Mouse (Mus musculus) midbrain, embryonic 10.5 days (tissue): ENCODE measurements at regions not wholly inside any gene's neighbourhood (a gene's known extent, or its start where the extent isn't known, plus 50 kb on each side); places are given as distances from the start of the nearest gene placed in this dataset.

ENCODE experiments used
- DNase-seq: peaks from one replicate; pipeline ENCODE4 v3.0.0-alpha.2; 2017; ENCODE audit warnings: low spot score
- H3K27ac ChIP-seq: fragments of 300-500 bp; sonication (generic); replicated peaks from 2 replicates; pipeline ENCODE4 v1.5.1; 2016; ENCODE audit warnings: mild to moderate bottlenecking
- H3K27me3 ChIP-seq: fragments of 300-500 bp; sonication (generic); 2 replicates; pipeline ENCODE4 v1.6.1; 2016; ENCODE audit warnings: low read depth, mild to moderate bottlenecking; ENCODE audit not compliant: poor library complexity, severe bottlenecking
- H3K36me3 ChIP-seq: fragments of 300-500 bp; sonication (generic); 2 replicates; pipeline ENCODE4 v1.6.1; 2016; ENCODE audit warnings: mild to moderate bottlenecking, moderate library complexity
- H3K4me1 ChIP-seq: fragments of 300-500 bp; sonication (generic); 2 replicates; pipeline ENCODE4 v1.6.1; 2016
- H3K4me3 ChIP-seq: fragments of 300-500 bp; sonication (generic); 2 replicates; pipeline ENCODE4 v1.5.1; 2016; ENCODE audit warnings: mild to moderate bottlenecking, moderate library complexity
- H3K9me3 ChIP-seq: fragments of 300-500 bp; sonication (generic); replicated peaks from 2 replicates; pipeline ENCODE4 v1.6.1; 2016; ENCODE audit warnings: mild to moderate bottlenecking
- WGBS: fragments of 180-500 bp; shearing (Covaris S2); methylation state at CpG from one replicate; pipeline ENCODE4 v1.1.7; 2016; 5-methylcytosine and 5-hydroxymethylcytosine counted together

DNA sequence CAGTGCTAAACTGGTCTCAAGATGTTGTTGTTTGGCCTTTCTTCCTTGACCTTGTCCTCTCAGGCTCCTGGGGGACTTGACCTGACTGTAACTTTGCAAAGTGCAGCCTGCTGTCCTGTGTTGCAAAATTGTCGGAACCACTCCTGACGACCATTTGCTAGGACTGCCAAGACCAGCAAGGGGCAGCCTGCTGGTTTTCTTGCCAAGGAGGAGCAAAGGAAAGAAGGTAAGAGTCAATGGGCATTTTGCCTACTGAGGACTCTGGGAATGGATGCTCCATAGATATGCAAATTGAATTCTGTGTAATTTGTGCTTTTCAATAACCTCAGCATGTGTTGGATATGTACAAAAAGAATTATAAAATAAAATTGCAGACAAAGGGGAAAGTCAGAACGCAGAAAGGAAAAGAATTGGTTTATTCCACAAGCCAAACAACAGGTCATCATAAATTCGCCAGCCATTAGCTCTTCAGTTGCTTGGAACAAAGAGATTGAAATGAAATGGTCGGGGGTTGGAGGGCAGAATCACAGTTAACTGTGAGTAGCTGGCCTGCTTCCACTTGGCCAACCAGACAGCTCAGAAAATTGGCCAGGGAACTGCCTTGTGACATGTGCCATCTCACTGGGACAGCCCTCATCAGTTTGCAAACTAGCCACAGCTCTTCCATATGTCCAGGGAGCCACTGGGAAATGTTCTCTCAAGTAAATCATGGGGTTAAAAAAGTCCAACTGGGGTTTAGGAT is 256.5 kb upstream of the Gm10192 start:
- H3K9me3 ChIP-seq: no peaks in the 10 kb centered on the region
- H3K27ac ChIP-seq: no peak overlapping the region
- no peaks in the 10 kb centered on the region for H3K4me1 ChIP-seq
- 84% methylated on average over 5 of the region's 5 CpGs for WGBS
- no peak for DNase-seq
- no peak overlapping the region for H3K4me3 ChIP-seq
- no peaks in the 10 kb centered on the region for H3K36me3 ChIP-seq
- no peaks in the 10 kb centered on the region for H3K27me3 ChIP-seq

DNA sequence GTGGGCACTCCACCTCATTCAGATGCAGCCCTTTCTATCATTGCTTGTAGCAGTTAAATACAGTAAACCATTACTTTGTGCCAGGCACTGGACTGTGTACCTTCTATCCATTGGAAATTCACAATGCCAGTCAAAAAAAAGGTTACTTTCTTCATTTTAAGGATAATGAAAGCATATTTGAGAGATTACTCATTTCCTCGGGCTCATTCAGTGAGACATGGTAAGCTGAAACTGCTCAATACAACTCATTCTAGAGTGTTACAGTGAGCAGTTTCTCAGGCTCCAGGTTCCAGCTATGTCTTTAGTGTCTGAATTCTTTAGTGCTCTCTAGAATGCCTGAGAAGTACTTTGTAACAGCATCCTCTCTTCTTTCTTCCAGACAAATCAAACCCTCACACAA is 249.7 kb upstream of the Gm10192 start:
- Histone ChIP-seq H3K27ac (no peak overlapping the region), H3K27me3 (no peaks in the 10 kb centered on the region), H3K4me3 (no peak overlapping the region), H3K4me1 (peaks cover 6% of the 10 kb centered on the region; the same call in 1 of the 2 replicates), H3K9me3 (no peaks in the 10 kb centered on the region), H3K36me3 (no peaks in the 10 kb centered on the region)
- DNase-seq: no peak
- 78% methylated on average over 1 of the region's 1 CpGs for WGBS

DNA sequence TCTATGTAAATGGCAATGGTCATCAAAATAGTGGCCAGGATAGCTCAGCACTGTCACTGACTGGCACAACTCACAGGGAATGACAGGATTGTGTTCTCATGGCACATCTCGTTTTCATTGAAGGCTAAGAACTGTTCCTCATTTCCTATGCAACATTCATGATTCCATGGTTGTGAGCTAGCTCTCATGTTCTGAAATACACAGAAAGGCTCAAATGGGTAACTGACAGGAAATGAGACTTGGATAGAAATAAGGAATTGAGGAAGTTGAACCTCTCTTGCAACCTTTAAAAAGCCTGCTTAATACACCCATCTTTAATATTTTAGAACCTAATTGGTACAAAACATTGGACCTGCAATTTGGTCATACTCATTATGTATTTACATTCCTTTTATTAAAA is 249.1 kb upstream of the Gm10192 start:
- Histone ChIP-seq H3K4me3 (no peak overlapping the region), H3K4me1 (peaks cover 6% of the 10 kb centered on the region; the same call in 1 of the 2 replicates)

DNA sequence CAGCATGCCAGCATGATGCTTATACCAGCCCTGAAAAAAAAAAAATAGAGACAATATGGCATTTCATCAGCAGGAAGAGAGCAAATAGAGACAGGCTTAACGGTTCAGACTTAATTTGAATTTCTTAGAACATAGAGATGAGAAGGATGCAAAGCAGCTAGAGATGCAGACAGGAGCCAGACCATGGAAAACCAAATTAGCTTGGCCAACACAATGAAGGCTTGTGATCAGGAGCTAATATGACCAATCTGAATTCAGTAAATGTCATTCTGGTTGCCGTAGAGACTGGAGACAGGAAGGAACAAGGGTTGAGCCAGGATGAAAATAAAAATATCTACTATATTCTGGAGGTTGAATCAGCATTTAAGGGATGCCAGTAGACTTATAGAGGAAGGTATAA is 248.3 kb upstream of the Gm10192 start:
- Histone ChIP-seq H3K27me3 (no peaks in the 10 kb centered on the region), H3K4me3 (no peak overlapping the region), H3K4me1 (peaks cover 6% of the 10 kb centered on the region; the same call in 1 of the 2 replicates), H3K9me3 (no peaks in the 10 kb centered on the region), H3K27ac (no peak overlapping the region), H3K36me3 (no peaks in the 10 kb centered on the region)
- no peak for DNase-seq
- WGBS: 70% methylated on average over 2 of the region's 2 CpGs

More for the DNA sequence above, 249.1 kb upstream of the Gm10192 start:
- H3K9me3 ChIP-seq: no peaks in the 10 kb centered on the region
- no peaks in the 10 kb centered on the region for H3K27me3 ChIP-seq
- 89% methylated on average over 1 of the region's 1 CpGs for WGBS
- H3K36me3 ChIP-seq: no peaks in the 10 kb centered on the region
- no peak overlapping the region for H3K27ac ChIP-seq
- no peak for DNase-seq

DNA sequence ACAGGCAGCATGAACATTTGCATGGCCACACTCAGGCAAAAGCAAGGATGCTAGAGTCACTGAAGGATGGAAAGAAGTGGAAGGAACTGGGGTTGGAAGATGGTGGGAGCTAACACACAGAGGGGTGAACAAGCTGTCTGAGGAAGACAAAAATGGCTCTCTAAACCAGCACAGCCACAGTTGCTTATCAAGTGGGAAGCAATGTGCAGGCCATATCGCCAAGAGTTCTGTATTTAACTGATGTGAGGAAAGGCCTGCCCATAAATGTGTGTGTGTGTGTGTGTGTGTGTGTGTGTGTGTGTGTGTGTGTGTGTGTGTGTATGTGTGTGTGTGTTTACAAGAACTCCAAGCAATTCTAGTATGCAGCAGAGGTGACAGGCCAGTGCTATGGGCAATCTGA is 236.9 kb upstream of the Gm10192 start:
- no peaks in the 10 kb centered on the region for H3K9me3 ChIP-seq
- peaks cover 5% of the 10 kb centered on the region; the same call in 1 of the 2 replicates for H3K4me1 ChIP-seq
- no peaks in the 10 kb centered on the region for H3K27me3 ChIP-seq
- H3K36me3 ChIP-seq: no peaks in the 10 kb centered on the region
- no peak for DNase-seq
- H3K27ac ChIP-seq: no peak overlapping the region
- WGBS: 100% methylated on average over 1 of the region's 1 CpGs
- no peak overlapping the region for H3K4me3 ChIP-seq

DNA sequence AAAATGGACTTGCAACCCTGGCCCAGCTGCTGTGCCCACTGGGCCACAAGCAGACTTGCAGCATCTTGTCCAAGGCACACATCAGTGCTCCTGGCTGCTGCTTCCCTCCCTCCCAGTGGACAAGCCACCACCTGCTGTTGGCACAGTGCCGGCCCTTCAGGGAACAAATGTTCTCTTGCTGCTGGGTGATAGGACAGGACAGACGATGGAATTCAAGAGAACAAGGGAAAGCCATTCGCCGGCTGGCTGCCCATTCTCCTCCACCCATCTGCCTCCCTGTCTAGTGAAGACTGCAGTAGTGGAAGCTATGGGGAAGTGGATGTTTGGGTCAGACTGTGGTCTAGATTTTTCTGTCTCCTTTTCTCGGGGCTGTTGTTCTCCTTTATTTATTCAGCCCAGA is 235.7 kb upstream of the Gm10192 start:
- peak overlapping the region; percentile 42; the same call in 1 of the 2 replicates for H3K27ac ChIP-seq
- WGBS: 25% methylated on average over 5 of the region's 5 CpGs
- peak; percentile 20 for DNase-seq

DNA sequence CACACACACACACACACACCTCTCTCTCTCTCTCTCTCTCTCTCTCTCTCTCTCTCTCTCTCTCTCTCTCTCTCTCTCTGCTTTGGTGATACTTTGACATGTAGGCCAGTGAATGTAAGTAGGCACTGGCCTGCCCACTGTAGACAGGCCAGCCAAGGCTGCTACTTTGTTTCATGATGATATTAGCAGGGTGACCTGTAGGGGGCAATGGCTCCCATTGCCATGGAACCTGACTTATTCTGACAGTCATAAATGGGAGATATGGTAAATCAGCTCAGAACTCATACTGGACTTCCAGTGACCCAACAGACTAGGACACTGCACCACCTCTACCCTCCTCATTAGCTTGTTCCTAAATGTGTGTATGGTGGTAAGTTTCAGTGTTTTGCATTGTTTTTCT is 235.0 kb upstream of the Gm10192 start:
- Histone ChIP-seq H3K36me3 (no peaks in the 10 kb centered on the region), H3K27ac (no peak overlapping the region), H3K27me3 (no peaks in the 10 kb centered on the region), H3K9me3 (no peaks in the 10 kb centered on the region), H3K4me1 (peaks cover 5% of the 10 kb centered on the region; the same call in 1 of the 2 replicates), H3K4me3 (no peak overlapping the region)
- no peak for DNase-seq

More for the DNA sequence above, 235.7 kb upstream of the Gm10192 start:
- no peaks in the 10 kb centered on the region for H3K9me3 ChIP-seq
- H3K27me3 ChIP-seq: no peaks in the 10 kb centered on the region
- no peak overlapping the region for H3K4me3 ChIP-seq
- H3K4me1 ChIP-seq: peaks cover 5% of the 10 kb centered on the region; the same call in 1 of the 2 replicates
- no peaks in the 10 kb centered on the region for H3K36me3 ChIP-seq

DNA sequence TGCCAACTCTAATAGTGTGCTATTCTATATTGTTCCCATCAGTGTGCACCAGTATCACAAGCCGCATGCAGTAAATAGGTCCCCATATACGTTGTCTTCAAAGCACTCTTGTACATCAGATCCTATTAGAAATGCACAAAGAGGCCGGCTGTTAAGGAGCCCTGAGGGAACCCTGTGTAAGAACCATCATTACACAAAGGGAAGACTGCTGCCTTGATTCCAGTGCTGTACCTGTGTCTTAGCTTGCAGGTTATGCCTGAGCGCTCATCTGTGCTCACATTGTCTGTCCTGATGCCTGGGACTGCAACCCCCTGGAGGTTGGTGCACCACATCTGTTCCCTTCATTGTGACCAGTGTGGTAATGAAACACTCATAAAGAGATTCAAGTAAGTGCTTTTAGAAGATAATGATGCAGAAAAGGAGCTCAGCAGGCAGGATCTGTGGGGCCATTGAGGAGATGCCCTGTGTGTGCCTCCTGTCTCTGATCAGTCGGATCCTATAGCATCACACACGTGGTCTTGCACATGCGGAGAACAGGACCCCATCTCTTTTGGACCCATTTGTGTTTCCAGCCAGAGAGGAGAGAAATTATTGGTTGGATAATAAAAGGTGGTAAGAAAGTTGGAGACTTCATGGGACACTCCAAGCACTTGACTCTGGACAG is 225.8 kb upstream of the Gm10192 start:
- no peak for DNase-seq
- Histone ChIP-seq H3K27me3 (no peaks in the 10 kb centered on the region), H3K27ac (no peak overlapping the region), H3K4me1 (peaks cover 5% of the 10 kb centered on the region), H3K9me3 (no peaks in the 10 kb centered on the region), H3K36me3 (no peaks in the 10 kb centered on the region), H3K4me3 (no peak overlapping the region)
- 42% methylated on average over 7 of the region's 7 CpGs for WGBS

DNA sequence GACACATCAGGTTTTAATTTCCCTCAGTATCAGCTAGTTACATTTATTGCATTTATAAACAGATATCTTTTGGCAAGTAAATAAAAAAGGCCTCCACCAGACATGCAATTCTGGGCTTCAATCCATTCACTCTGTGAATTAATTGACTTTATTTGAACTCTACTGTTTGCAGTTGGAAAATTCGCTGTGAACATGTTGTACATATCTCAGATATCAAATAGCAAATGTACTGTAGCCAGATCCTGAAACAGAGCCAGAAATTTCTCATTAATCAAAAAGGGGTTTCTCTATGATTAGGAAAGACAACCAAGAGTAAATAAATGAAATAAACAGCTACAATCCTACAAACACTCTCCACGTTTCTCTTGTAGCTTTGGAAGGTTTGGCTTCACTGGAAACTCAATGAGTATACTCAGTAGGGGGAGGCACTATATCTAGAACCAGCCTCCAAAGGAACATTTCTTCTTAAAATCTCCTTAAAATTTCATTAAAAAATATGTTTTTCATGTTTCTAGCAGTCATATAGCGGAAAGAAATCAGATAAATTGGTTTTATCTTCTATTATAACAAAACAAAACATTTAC is 211.8 kb upstream of the Gm10192 start:
- H3K4me1 ChIP-seq: no peaks in the 10 kb centered on the region
- no peaks in the 10 kb centered on the region for H3K27me3 ChIP-seq
- no peaks in the 10 kb centered on the region for H3K36me3 ChIP-seq
- H3K4me3 ChIP-seq: no peak overlapping the region
- no peaks in the 10 kb centered on the region for H3K9me3 ChIP-seq
- H3K27ac ChIP-seq: no peak overlapping the region
- WGBS: 86% methylated on average over 3 of the region's 3 CpGs
- DNase-seq: no peak

DNA sequence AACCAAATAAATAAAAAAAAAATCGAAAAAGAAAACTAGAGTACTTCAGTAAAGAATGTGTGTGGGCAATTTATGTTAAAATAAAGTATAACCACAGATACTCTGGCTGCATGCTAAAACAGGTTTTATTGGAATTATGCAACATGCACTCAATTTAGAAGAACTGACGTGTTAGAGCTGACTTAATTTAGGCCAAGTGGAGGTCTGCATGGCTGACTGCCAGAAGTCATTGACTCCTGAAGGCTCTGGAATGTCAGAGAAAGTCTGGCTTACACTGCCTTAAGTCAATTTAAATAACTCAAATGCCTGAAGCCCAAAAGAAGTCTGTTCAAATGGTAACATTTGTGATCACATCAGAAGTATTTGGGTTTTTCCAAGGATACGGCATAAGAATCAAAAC is 198.1 kb upstream of the Gm10192 start:
- Histone ChIP-seq H3K27ac (no peak overlapping the region), H3K9me3 (no peaks in the 10 kb centered on the region), H3K36me3 (no peaks in the 10 kb centered on the region), H3K4me3 (no peak overlapping the region), H3K27me3 (no peaks in the 10 kb centered on the region), H3K4me1 (no peaks in the 10 kb centered on the region)
- DNase-seq: no peak
- 76% methylated on average over 3 of the region's 3 CpGs for WGBS

DNA sequence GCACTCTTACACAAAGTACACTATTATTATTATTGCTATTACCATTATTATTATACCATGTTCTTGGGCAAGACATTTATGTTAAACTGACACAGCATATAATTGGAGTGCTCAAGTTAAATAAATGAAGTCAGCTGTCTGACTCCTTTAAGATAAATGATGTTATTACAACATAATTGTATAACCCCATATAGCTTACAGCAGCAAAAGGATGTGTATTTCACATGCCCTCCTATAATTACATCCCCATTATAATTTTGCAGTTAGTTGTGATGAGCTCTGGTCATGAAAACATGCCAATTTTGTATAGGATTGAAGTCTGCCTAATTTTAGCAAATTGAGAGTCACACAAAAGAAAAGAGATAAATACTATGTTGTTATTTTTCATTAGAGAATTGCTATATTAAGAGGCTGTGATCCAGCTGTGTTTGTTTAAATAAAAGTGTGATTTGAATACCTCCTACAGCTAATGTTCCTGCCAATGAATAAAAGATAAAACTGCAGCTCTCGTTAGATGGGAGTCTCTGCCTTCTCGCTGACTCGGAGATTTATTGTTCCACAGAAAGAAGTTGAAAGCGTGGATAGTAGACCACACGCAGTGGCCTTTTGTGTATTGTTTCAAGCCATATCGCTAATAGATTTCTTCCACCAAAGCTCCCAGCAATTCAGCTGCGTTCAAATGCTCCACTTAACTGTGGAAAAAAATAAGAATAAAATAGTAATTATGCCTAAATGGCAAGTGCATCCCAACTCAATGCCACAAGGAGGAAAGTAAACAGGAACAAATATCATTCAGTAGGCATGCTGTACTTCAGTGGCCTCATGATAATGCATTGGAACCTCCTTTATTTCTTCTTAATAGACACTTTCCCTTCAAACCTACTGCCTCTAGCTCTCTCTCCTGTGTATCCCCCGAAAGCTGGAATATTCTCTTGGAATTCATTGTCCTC is 194.9 kb upstream of the Gm10192 start:
- H3K4me1 ChIP-seq: no peaks in the 10 kb centered on the region
- WGBS: 64% methylated on average over 8 of the region's 8 CpGs
- DNase-seq: no peak
- no peaks in the 10 kb centered on the region for H3K27me3 ChIP-seq
- H3K4me3 ChIP-seq: no peak overlapping the region
- no peaks in the 10 kb centered on the region for H3K36me3 ChIP-seq
- H3K9me3 ChIP-seq: no peaks in the 10 kb centered on the region
- no peak overlapping the region for H3K27ac ChIP-seq

DNA sequence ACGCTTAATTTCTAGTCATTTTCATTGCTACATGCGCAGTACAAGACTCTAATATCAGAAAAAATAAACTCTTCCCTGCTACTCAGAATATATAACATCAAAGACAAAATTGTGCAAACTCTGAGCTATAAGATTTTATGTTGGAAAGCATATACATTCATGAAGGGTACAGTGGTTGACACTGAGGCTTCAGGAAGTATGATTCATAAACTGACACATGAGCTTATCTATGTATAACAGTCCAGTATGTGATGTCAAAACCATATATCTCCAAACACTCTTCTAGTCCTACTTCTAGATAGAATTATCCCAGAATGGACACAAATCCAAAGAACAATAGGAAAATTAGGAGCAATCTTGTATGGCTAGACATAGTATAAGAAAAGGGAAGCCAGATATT is 177.5 kb upstream of the Gm10192 start:
- Histone ChIP-seq H3K9me3 (no peaks in the 10 kb centered on the region), H3K27me3 (no peaks in the 10 kb centered on the region), H3K27ac (no peak overlapping the region), H3K36me3 (no peaks in the 10 kb centered on the region), H3K4me3 (no peak overlapping the region), H3K4me1 (no peaks in the 10 kb centered on the region)
- WGBS: 93% methylated on average over 2 of the region's 2 CpGs
- no peak for DNase-seq
